Mouse (Mus musculus) CH12.LX (cell line): ENCODE measurements at regions not wholly inside any gene's neighbourhood (a gene's known extent, or its start where the extent isn't known, plus 50 kb on each side); places are given as distances from the start of the nearest gene placed in this dataset.

ENCODE experiments used
- DNase-seq: peaks from one replicate; pipeline ENCODE4 v3.0.0-alpha.2; 2013; ENCODE audit errors: extremely low read depth
- H3K27ac ChIP-seq: 2 replicates; pipeline ENCODE4 v1.5.1; 2012; ENCODE audit warnings: low read depth, mild to moderate bottlenecking, control low read depth, moderate library complexity; ENCODE audit not compliant: insufficient read depth
- H3K27me3 ChIP-seq: replicated peaks from 2 replicates; pipeline ENCODE3; 2012; ENCODE audit warnings: inconsistent platforms
- H3K36me3 ChIP-seq, 2 experiments: replicated peaks in 1 of 2; 2 replicates each; pipeline versions ENCODE3 to v1.6.1; 2012; ENCODE audit warnings: inconsistent platforms in 1 of 2, low read length in 1 of 2, mild to moderate bottlenecking in 1 of 2, mixed read lengths in 1 of 2, moderate library complexity in 1 of 2; ENCODE audit not compliant: control insufficient read depth in 1 of 2, insufficient read depth in 1 of 2
- H3K4me1 ChIP-seq, 2 experiments: 2 replicates each; pipeline ENCODE4 v1.6.1; 2012; ENCODE audit warnings: inconsistent platforms in 1 of 2, moderate library complexity in 1 of 2; ENCODE audit not compliant: insufficient read depth in 2 of 2, control insufficient read depth in 1 of 2
- H3K4me2 ChIP-seq: 2 replicates; pipeline ENCODE4 v1.6.1; 2012; ENCODE audit warnings: low read depth, mild to moderate bottlenecking, control low read depth; ENCODE audit not compliant: poor library complexity, insufficient read depth, severe bottlenecking
- H3K4me3 ChIP-seq, 3 experiments: fragments of 150-350 bp in 1 of 3; sonication (generic) in 1 of 3; replicated peaks in 1 of 3; 2 replicates each; pipeline versions ENCODE3 to v1.5.1; 2011 to 2012; ENCODE audit warnings: low read depth in 2 of 3, low read length in 2 of 3, mild to moderate bottlenecking in 2 of 3, moderate library complexity in 2 of 3, control low read depth in 1 of 3, improper control_type of control experiment in 1 of 3, inconsistent platforms in 1 of 3, mixed read lengths in 1 of 3; ENCODE audit not compliant: poor library complexity in 1 of 3
- H3K79me2 ChIP-seq: replicated peaks from 2 replicates; pipeline ENCODE4 v1.6.1; 2012; ENCODE audit warnings: mild to moderate bottlenecking, moderate library complexity; ENCODE audit not compliant: control insufficient read depth, poor library complexity, insufficient read depth, severe bottlenecking; ENCODE audit errors: extremely low read depth
- H3K9ac ChIP-seq: 2 replicates; pipeline ENCODE4 v1.6.1; 2012; ENCODE audit warnings: low read depth, mild to moderate bottlenecking, control low read depth, moderate library complexity; ENCODE audit not compliant: insufficient read depth
- H3K9me3 ChIP-seq: replicated peaks from 2 replicates; pipeline ENCODE3; 2012; ENCODE audit warnings: low read length, inconsistent platforms, mixed read lengths
- BHLHE40 ChIP-seq: IDR thresholded peaks from 2 replicates; pipeline ENCODE4 v1.6.1; 2011; ENCODE audit warnings: mild to moderate bottlenecking, low read depth, low read length, improper control_type of control experiment
- CTCF ChIP-seq, 2 experiments: IDR thresholded peaks in 1 of 2; conservative IDR thresholded peaks in 1 of 2; 2 replicates each; pipeline ENCODE4 v1.5.1; 2011 to 2012; ENCODE audit warnings: low read depth in 2 of 2, low read length in 2 of 2, improper control_type of control experiment in 1 of 2, inconsistent platforms in 1 of 2, mild to moderate bottlenecking in 1 of 2, moderate library complexity in 1 of 2
- E2F4 ChIP-seq: IDR thresholded peaks from 2 replicates; pipeline ENCODE4 v1.6.1; 2011; ENCODE audit warnings: low read depth, low read length, improper control_type of control experiment; ENCODE audit not compliant: insufficient replicate concordance
- EP300 ChIP-seq: IDR thresholded peaks from 2 replicates; pipeline ENCODE4 v1.6.1; 2011; ENCODE audit warnings: low read length, improper control_type of control experiment
- IRF4 ChIP-seq: IDR thresholded peaks from 2 replicates; pipeline ENCODE4 v1.6.1; 2014; ENCODE audit warnings: low read depth, mild to moderate bottlenecking, inconsistent platforms, low read length, improper control_type of control experiment
- MAFK ChIP-seq: IDR thresholded peaks from 2 replicates; pipeline ENCODE4 v1.6.1; 2011; ENCODE audit warnings: low read length, improper control_type of control experiment; ENCODE audit not compliant: insufficient replicate concordance
- MXI1 ChIP-seq: IDR thresholded peaks from 2 replicates; pipeline ENCODE4 v1.6.1; 2011; ENCODE audit warnings: mild to moderate bottlenecking, low read depth, low read length, improper control_type of control experiment
- NELFE ChIP-seq: IDR thresholded peaks from 2 replicates; pipeline ENCODE4 v1.6.1; 2011; ENCODE audit warnings: low read depth, low read length, improper control_type of control experiment
- POLR2A ChIP-seq: IDR thresholded peaks from 2 replicates; pipeline ENCODE4 v1.6.1; 2011; ENCODE audit warnings: low read depth, mild to moderate bottlenecking, improper control_type of control experiment, low read length
- RAD21 ChIP-seq: IDR thresholded peaks from 2 replicates; pipeline ENCODE4 v1.6.1; 2011; ENCODE audit warnings: low read depth, mild to moderate bottlenecking, low read length, improper control_type of control experiment, moderate library complexity
- SIN3A ChIP-seq: IDR thresholded peaks from 2 replicates; pipeline ENCODE4 v1.6.1; 2012; ENCODE audit warnings: low read length, improper control_type of control experiment, inconsistent platforms
- USF1 ChIP-seq: IDR thresholded peaks from 2 replicates; pipeline ENCODE4 v1.6.1; 2014; ENCODE audit warnings: low read depth, mild to moderate bottlenecking, inconsistent platforms, low read length, improper control_type of control experiment
- ZNF384 ChIP-seq: IDR thresholded peaks from 2 replicates; pipeline ENCODE4 v1.6.1; 2012; ENCODE audit warnings: low read depth, low read length, improper control_type of control experiment, inconsistent platforms
- dilution Hi-C: fragments of 300-500 bp; cut with MboI; formaldehyde crosslinking; loops from 2 replicates; pipeline ENCODE4 v1.14.3; 2020; ENCODE audit warnings: low sequenced_read_pairs; ENCODE audit not compliant: extremely low pct_unique_long_range_greater_than_20kb, extremely low pct_ligation_motif_present
- in situ Hi-C: fragments of 300-500 bp; cut with MboI; formaldehyde crosslinking; loops from 3 replicates; pipeline ENCODE4 v1.14.3; 2019; ENCODE audit warnings: low sequenced_read_pairs, low pct_ligation_motif_present, low pct_unique_long_range_greater_than_20kb, mixed read lengths

GRCm38 (mm10) chr4:23983452-23983805 is 512.8 kb upstream of the Mms22l start:
- Histone ChIP-seq H3K9me3 (no peaks in the 10 kb centered on the region), H3K9ac (no peak overlapping the region), H3K27ac (no peak overlapping the region), H3K4me3 (peak overlapping the region in 1 of 3 experiments; percentile 15), H3K4me2 (peak overlapping the region; percentile 37; the same call in 1 of the 2 replicates), H3K4me1 (peaks cover 6 to 10% of the 10 kb centered on the region in 2 experiments; a peak in 2 of 4 replicates), H3K79me2 (no peaks in the 10 kb centered on the region), H3K36me3 (no peaks in the 10 kb centered on the region), H3K27me3 (no peaks in the 10 kb centered on the region)
- TF ChIP-seq IRF4 = 0 out of 2 replicates have a peak, but pooled peaks have one; percentile 8
- TF ChIP-seq RAD21 = no peak
- no peak for TF ChIP-seq EP300
- no peak for TF ChIP-seq E2F4
- no peak for TF ChIP-seq CTCF (conservative IDR thresholded peaks at IDR 0.05 in 1 of 2, IDR thresholded peaks at IDR 0.05 in 1 of 2; ENCODE audit: low read depth in 2 of 2, low read length in 2 of 2)
- no peak for TF ChIP-seq POLR2A
- peak; percentile 58 for DNase-seq
- dilution Hi-C loops = no loop called here
- in situ Hi-C loops = no loop called here

GRCm38 (mm10) chr4:23984005-23984404 is 512.2 kb upstream of the Mms22l start:
- no peak for DNase-seq
- Histone ChIP-seq H3K27me3 (no peaks in the 10 kb centered on the region), H3K4me1 (peaks cover 6 to 10% of the 10 kb centered on the region in 2 experiments; a peak in 2 of 4 replicates), H3K4me2 (no peak overlapping the region), H3K4me3 (no peak overlapping the region)
- no peak for TF ChIP-seq EP300
- TF ChIP-seq BHLHE40 = no peak
- peak in 1 of 2 experiments; percentile 14; a peak in 1 of 4 replicates for TF ChIP-seq CTCF (conservative IDR thresholded peaks at IDR 0.05 in 1 of 2, IDR thresholded peaks at IDR 0.05 in 1 of 2; ENCODE audit: low read depth in 2 of 2, low read length in 2 of 2)
- TF ChIP-seq ZNF384 = no peak
- TF ChIP-seq, all 38 proteins: peak for 1
- Histone ChIP-seq H3K79me2 (no peaks in the 10 kb centered on the region), H3K27ac (no peak overlapping the region), H3K9me3 (no peaks in the 10 kb centered on the region), H3K9ac (no peak overlapping the region), H3K36me3 (no peaks in the 10 kb centered on the region)
- in situ Hi-C loops (no loop called here), dilution Hi-C loops (no loop called here)

DNA sequence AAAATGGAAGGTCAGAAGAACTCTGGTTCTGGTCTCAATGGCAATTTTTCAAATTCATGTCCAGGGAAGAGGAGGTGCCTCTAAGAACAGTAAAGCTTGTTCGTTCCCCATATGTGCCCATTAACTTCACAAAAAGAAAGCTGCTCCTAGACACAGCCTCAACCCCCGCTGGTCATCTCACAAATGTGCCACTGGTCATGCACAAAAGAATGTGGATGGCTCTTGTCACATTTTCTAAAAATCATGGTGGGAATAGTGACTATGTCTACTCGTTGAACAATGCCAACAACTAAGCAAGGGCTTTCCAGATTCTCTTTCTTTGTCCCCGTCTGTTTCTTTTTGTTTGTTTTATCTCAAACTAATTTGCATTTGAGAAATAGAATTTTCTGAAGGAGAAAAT is 510.3 kb upstream of the Mms22l start:
- no peaks in the 10 kb centered on the region for H3K9me3 ChIP-seq
- H3K27me3 ChIP-seq = no peaks in the 10 kb centered on the region
- dilution Hi-C loops (no loop called here), in situ Hi-C loops (no loop called here)
- H3K79me2 ChIP-seq = no peaks in the 10 kb centered on the region
- no peak overlapping the region for H3K9ac ChIP-seq
- no peak for TF ChIP-seq MAFK
- TF ChIP-seq CTCF (conservative IDR thresholded peaks at IDR 0.05 in 1 of 2, IDR thresholded peaks at IDR 0.05 in 1 of 2; ENCODE audit: low read depth in 2 of 2, low read length in 2 of 2) = no peak
- no peak for TF ChIP-seq EP300
- TF ChIP-seq SIN3A = no peak
- no peak for TF ChIP-seq USF1
- TF ChIP-seq ZNF384 = no peak
- TF ChIP-seq NELFE = no peak
- TF ChIP-seq MXI1 = no peak
- peaks cover 4 to 10% of the 10 kb centered on the region in 2 experiments; a peak in 2 of 4 replicates for H3K4me1 ChIP-seq
- H3K36me3 ChIP-seq = no peaks in the 10 kb centered on the region
- H3K27ac ChIP-seq = no peak overlapping the region
- no peak overlapping the region for H3K4me2 ChIP-seq
- DNase-seq = no peak
- H3K4me3 ChIP-seq = no peak overlapping the region
